Mouse (Mus musculus) embryonic facial prominence, embryonic 13.5 days (tissue): ENCODE data around the gene Shmt2. TPM values are rescaled to one million over a fixed set of nuclear protein-coding genes. Genes with fewer than 3 reads are reported as not detected.

ENCODE experiments used
- ATAC-seq: fragments of 200-750 bp; cut with Nextera tagmentation; 2 replicates; pipeline ENCODE4 v1.8.0; 2017; ENCODE audit warnings: low read depth; ENCODE audit not compliant: insufficient number of reproducible peaks, insufficient read depth, low FRiP score, low TSS enrichment
- H3K27ac ChIP-seq: fragments of 300-500 bp; sonication (generic); 2 replicates; pipeline ENCODE4 v1.5.1; 2015; ENCODE audit warnings: moderate library complexity, mild to moderate bottlenecking, inconsistent platforms
- H3K27me3 ChIP-seq: fragments of 300-500 bp; sonication (generic); 2 replicates; pipeline ENCODE4 v1.6.1; 2015; ENCODE audit warnings: mild to moderate bottlenecking, inconsistent platforms
- H3K36me3 ChIP-seq: fragments of 300-500 bp; sonication (generic); 2 replicates; pipeline ENCODE4 v1.6.1; 2015; ENCODE audit warnings: mild to moderate bottlenecking, inconsistent platforms
- H3K4me1 ChIP-seq: fragments of 300-500 bp; sonication (generic); 2 replicates; pipeline ENCODE4 v1.6.1; 2015; ENCODE audit warnings: inconsistent platforms
- H3K4me2 ChIP-seq: fragments of 300-500 bp; sonication (generic); 2 replicates; pipeline ENCODE4 v1.6.1; 2015; ENCODE audit warnings: moderate library complexity, mild to moderate bottlenecking, inconsistent platforms
- H3K4me3 ChIP-seq: fragments of 300-500 bp; sonication (generic); 2 replicates; pipeline ENCODE4 v1.5.1; 2015; ENCODE audit warnings: mild to moderate bottlenecking, inconsistent platforms
- H3K9ac ChIP-seq: fragments of 300-500 bp; sonication (generic); 2 replicates; pipeline ENCODE4 v1.6.1; 2015; ENCODE audit warnings: mild to moderate bottlenecking, inconsistent platforms
- H3K9me3 ChIP-seq: fragments of 300-500 bp; sonication (generic); 2 replicates; pipeline ENCODE4 v1.6.1; 2016; ENCODE audit warnings: inconsistent platforms
- WGBS: fragments of 180-500 bp; shearing (Covaris S2); methylation state at CpG from one replicate; pipeline ENCODE4 v1.1.7; 2015; ENCODE audit warnings: mixed read lengths; 5-methylcytosine and 5-hydroxymethylcytosine counted together
- polyA plus RNA-seq: library from polyadenylated mRNA; unstranded; fragments of >200 nt; fragmentation: Nextera tagmentation; extraction: Ambion mirVana; gene quantifications from 2 replicates; pipeline ENCODE4 v1.2.1, GENCODE M21; 2015

The Shmt2 gene
- polyA plus RNA-seq, 1 experiment from 2014 or later: 92.3 TPM

DNA sequence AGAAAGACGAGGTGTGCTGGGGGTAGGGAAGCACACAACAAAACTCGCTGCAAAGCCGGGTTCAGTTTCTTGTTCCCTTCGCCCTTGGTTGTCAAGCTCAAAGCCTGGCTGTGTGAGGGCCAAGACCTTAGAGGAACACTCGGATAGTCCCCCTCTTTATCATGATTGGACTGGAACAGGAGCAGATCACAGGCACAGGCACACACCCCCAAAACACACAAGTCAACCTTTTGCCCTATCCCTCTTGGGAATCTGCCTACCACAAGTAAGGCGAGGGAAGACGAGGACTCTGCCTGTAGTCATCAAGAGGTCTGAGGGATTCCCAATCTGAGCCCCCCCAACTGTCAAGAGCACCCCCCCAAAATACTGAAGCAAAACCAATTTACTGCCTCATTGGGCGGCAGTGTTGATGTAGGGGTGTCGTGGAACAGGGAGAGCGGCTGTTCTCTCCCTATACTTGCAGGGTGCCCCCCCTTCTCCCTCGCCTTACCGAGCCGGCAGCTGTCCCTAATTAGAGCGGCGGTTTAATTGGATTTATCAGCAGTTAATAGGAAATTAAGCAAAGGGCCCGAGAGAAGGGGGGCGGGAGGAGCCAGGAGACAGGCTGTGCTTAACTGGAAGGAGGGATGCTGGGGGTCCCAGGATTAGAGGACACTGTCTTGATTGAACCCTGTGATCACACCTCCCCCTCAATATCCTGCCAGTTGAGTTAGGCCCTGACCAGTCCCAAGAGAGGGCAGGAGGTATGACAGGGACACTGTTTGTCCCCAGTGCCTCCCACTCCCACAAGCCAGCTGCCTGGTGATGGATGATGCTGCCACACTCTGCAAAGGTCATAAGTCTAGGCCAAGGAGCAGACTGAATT is 12.2 kb downstream of the Shmt2 start:
- H3K36me3 ChIP-seq: peaks cover 16% of the 10 kb centered on the region; the same call in 1 of the 2 replicates
- no peaks in the 10 kb centered on the region for H3K9me3 ChIP-seq
- no peak overlapping the region for H3K9ac ChIP-seq
- H3K4me3 ChIP-seq: peak overlapping the region; percentile 43
- no peak overlapping the region for H3K27ac ChIP-seq
- ATAC-seq: no peak
- peak overlapping the region; percentile 73 for H3K4me2 ChIP-seq
- H3K4me1 ChIP-seq: peaks cover 73% of the 10 kb centered on the region
- 6% methylated on average over 17 of the region's 17 CpGs for WGBS
- peaks cover 85% of the 10 kb centered on the region for H3K27me3 ChIP-seq

DNA sequence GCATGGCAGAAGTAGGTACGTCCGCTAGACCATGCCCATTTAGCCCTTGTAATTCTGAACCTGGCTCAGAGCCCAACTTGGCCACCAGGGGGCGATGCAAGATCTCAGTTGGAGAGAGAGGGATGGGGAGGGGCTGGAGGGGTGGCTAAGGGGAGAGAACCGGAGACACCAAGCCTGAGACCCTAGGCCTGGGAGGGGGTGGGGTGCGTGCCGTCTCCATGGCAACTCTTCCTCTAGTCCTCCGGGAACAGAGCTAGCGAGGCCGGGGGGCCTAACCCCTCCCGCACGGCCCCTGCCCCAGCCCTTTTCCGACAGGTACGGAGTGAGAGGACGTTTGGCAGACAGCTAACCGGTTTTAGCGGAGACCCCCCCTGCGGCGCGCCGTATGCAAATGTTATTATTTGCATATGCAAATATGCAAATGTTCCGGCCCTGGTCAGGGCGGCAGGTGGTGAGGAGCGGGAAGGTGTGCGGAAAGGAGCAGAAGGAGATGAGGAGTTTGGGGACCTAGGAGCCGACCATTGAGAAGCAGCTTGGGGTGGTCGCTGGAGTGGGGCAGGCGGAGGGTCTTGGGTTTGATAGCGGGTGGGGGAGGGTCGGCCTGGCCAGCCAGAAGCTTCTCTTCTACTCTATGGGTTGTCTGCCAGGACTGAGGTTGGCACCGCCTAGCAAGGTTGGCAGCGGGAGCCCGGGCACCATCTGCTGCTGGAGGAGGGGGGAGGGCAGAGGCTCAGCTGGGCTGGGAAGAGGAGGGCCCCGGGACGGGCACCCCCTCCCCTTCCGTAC is 13.0 kb downstream of the Shmt2 start:
- Histone ChIP-seq H3K4me2 (peak overlapping the region; percentile 73), H3K36me3 (peaks cover 16% of the 10 kb centered on the region; the same call in 1 of the 2 replicates), H3K27ac (no peak overlapping the region), H3K27me3 (peaks cover 77% of the 10 kb centered on the region), H3K9ac (0 out of 2 replicates have a peak overlapping the region, but pooled peaks have one; percentile 32), H3K4me1 (peaks cover 66% of the 10 kb centered on the region), H3K9me3 (no peaks in the 10 kb centered on the region), H3K4me3 (peak overlapping the region; percentile 43)
- 1% methylated on average over 35 of the region's 35 CpGs for WGBS
- ATAC-seq: peak; percentile 22

DNA sequence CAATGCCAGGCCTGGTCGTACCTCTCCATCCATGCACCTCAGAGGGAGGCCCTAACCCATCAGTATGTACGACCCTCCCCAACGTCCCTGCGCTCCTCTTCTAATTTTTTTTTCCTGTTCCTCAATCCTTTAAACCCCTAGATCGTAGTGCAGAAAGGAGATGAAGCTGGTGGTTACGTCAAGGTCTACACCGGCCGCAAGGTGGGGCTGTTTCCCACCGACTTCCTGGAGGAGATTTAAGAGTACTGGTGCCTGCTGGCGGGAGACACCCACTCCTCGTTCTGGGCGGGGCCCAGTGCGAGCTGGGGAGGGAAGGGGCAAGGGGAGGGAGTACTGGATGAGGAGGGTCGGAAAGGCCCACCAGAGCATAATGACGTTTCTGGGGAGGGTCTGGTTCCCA is 14.0 kb downstream of the Shmt2 start:
- peaks cover 16% of the 10 kb centered on the region; the same call in 1 of the 2 replicates for H3K36me3 ChIP-seq
- H3K4me1 ChIP-seq: peaks cover 56% of the 10 kb centered on the region
- H3K9me3 ChIP-seq: no peaks in the 10 kb centered on the region
- H3K4me3 ChIP-seq: no peak overlapping the region
- WGBS: 5% methylated on average over 15 of the region's 15 CpGs
- no peak for ATAC-seq
- no peak overlapping the region for H3K27ac ChIP-seq
- peaks cover 67% of the 10 kb centered on the region for H3K27me3 ChIP-seq
- peak overlapping the region; percentile 73 for H3K4me2 ChIP-seq
- H3K9ac ChIP-seq: peak overlapping the region; percentile 40; the same call in 1 of the 2 replicates

DNA sequence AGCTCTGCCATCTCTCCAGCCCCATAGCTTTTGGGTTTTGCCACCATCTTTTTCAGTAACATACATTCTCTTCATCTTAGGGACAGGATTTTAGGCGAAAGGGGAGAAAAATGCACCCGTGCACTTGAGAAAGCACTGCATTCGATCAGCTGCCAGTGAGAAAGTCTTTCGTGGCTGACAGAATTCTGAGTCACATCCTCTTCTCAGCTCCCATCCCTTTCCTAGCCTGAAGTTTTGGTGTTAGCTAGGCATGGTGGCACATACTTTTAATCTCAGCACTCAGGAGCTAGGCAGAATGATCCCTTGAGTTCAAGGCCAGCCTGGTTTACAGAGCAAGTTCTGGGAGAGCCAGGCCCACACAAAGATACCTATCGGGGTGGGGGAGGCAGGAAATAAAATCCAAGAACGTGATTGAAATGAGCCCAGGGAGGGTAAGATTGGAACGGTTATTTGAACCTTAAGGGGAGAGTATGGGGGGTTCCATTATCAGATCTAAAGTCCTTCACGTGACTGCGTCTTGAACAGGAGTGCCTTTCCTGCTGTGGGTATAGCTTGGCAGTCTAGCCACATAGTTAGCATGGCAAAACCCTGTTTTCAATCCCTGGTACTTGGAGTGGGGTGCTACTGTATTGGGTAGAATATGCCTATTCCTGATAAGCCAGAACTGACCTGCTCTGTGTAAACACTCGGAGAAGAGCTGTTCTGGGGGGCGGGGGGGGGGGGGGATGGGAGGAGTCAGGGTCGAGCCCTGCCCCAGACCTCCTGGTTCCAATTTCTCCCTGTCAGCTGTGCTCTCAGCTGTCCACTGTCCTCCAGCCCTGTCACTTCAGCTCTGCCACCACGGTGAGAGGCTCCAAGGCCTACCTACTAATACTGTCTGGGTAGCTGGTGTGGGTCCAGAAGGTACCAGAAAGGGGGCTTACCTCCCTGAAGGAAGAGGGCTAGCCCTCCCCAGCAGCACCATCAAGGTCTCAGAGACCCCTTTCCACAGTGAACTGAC is 21.1 kb downstream of the Shmt2 start, which contains the start of gene Stac3:
Stac3 (plus strand) TSS at position 793 of the 1,000 bp plus-strand sequence.
- Histone ChIP-seq H3K27ac (no peak within 1 kb of the TSS; the same call in 1 of the 2 replicates), H3K9ac (peak within 1 kb of the TSS; percentile 27; the same call in 1 of the 2 replicates), H3K4me1 (no peaks in the 10 kb centered on the region), H3K9me3 (no peaks in the 10 kb centered on the region), H3K36me3 (peaks cover 57% of the 10 kb centered on the region), H3K27me3 (no peaks in the 10 kb centered on the region; the same call in 1 of the 2 replicates), H3K4me2 (no peak within 1 kb of the TSS), H3K4me3 (no peak within 1 kb of the TSS)
- 61% methylated on average over 13 of the region's 13 CpGs for WGBS
- no peak for ATAC-seq

DNA sequence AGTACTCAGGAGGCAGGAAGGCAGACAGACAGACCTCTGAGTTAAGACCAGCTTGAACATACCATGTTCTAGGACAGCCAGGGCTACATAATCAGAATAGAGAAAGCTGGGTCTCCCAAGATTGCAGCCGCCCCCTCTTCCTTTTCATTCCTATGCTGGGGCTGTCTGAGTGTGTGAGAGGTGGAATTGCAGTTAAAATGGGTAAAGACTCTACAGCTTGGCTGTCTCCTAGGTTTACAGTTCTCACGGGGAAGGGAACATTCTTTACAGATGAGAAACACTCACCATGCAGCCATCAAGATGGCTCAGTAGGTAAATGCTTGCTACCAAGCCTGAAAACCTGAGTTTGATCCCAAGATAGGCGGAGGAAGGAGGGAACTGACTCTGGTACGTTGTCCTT is 22.2 kb downstream of the Shmt2 start:
- H3K27ac ChIP-seq: no peak overlapping the region
- no peaks in the 10 kb centered on the region; the same call in 1 of the 2 replicates for H3K9me3 ChIP-seq
- H3K9ac ChIP-seq: no peak overlapping the region
- WGBS: 77% methylated on average over 4 of the region's 4 CpGs
- no peak for ATAC-seq
- no peaks in the 10 kb centered on the region for H3K4me1 ChIP-seq
- peaks cover 56% of the 10 kb centered on the region for H3K36me3 ChIP-seq
- H3K27me3 ChIP-seq: no peaks in the 10 kb centered on the region
- H3K4me2 ChIP-seq: no peak overlapping the region
- H3K4me3 ChIP-seq: no peak overlapping the region

DNA sequence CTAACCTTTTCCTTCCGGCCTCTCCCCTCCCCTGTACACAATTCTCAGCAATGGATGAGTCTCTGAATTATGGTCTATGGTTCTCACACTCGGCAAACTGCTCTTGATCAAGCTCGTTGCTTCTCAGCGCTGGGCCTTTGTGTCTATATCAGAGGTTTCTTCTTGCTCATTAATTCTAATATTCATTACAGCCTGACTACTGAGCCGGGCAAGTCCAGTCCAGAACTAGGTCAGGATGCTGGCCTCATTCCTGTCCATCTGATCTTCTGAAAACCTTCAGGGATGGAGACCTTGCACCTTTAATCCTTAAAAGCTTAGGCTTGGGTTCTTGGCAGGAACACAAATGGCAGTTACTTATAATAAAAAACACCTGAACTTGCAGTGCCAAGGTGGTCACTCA is 22.7 kb downstream of the Shmt2 start:
- Histone ChIP-seq H3K4me2 (no peak overlapping the region), H3K9ac (no peak overlapping the region), H3K9me3 (no peaks in the 10 kb centered on the region; the same call in 1 of the 2 replicates), H3K27me3 (no peaks in the 10 kb centered on the region), H3K36me3 (peaks cover 61% of the 10 kb centered on the region), H3K4me1 (no peaks in the 10 kb centered on the region), H3K27ac (no peak overlapping the region), H3K4me3 (no peak overlapping the region)
- no peak for ATAC-seq
- WGBS: 75% methylated on average over 5 of the region's 5 CpGs

DNA sequence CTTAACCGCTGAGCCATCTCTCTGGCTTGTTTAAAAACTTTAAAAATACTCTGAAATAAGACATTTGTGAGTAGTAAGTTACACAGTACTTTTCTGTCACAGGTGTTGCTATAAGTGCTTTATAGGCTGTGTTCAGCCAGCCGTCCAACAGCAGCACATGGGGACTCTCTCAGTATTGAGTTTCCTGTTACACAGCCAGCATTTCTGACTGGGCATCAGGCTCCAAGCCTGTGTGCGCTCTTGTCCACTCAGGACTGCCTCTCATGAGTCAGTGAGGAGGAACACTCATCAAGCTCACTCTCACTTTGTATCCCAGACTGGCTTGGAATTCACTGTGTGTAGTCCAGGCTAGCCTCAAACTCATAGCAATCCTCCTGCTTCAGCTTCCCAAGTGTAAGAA is 26.1 kb downstream of the Shmt2 start:
- no peak overlapping the region for H3K9ac ChIP-seq
- H3K4me1 ChIP-seq: no peaks in the 10 kb centered on the region
- H3K27ac ChIP-seq: no peak overlapping the region
- ATAC-seq: no peak
- H3K27me3 ChIP-seq: no peaks in the 10 kb centered on the region
- WGBS: 89% methylated on average over 3 of the region's 3 CpGs
- H3K4me3 ChIP-seq: no peak overlapping the region
- no peaks in the 10 kb centered on the region; the same call in 1 of the 2 replicates for H3K9me3 ChIP-seq
- no peak overlapping the region for H3K4me2 ChIP-seq
- H3K36me3 ChIP-seq: peaks cover 92% of the 10 kb centered on the region

DNA sequence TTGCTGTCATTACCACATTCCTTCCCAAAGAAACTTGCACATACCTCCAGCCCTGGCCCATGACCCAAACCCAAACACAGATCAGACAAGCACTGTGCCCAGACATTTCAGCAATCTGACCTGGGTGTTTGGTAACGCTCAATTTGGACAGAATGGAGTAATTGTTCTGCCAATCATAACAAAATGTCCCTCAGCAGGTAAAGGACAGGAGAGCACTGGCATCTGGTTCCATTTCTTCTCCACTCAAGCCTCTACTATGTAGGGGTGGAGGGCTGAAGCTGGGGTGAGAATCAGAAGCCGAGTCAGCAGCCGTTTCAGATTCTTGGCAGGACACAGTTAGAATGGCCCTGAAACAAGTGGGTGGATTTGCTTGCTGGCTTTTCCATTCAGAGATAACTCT is 30.1 kb downstream of the Shmt2 start:
- Histone ChIP-seq H3K4me3 (no peak overlapping the region), H3K4me1 (peaks cover 6% of the 10 kb centered on the region), H3K27me3 (no peaks in the 10 kb centered on the region), H3K9me3 (no peaks in the 10 kb centered on the region; the same call in 1 of the 2 replicates), H3K9ac (no peak overlapping the region), H3K36me3 (peaks cover 93% of the 10 kb centered on the region), H3K4me2 (no peak overlapping the region), H3K27ac (no peak overlapping the region)
- WGBS: 74% methylated on average over 3 of the region's 3 CpGs
- no peak for ATAC-seq

DNA sequence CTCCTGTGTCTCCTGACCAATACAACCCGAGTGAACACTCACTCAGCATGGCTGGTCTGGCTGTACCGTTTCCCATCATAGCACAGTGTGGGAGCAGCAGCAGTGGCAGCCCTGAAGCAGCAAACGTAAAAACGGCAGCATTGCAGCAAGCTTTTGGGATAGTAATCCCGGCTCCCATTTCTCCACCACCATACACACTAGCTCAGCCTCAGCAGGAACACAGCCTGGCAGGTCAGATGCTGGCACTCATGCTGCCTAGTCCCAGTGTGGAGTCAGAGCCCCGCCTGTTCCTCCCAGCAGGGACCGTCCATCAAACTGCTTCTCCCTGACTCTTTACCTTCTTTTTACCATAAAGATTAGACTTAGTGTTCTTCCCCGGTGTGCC is 31.1 kb downstream of the Shmt2 start:
- Histone ChIP-seq H3K4me1 (peaks cover 6% of the 10 kb centered on the region), H3K4me2 (no peak overlapping the region), H3K27me3 (no peaks in the 10 kb centered on the region), H3K9ac (no peak overlapping the region), H3K9me3 (no peaks in the 10 kb centered on the region; the same call in 1 of the 2 replicates), H3K36me3 (peaks cover 92% of the 10 kb centered on the region), H3K4me3 (no peak overlapping the region), H3K27ac (no peak overlapping the region)
- no peak for ATAC-seq
- WGBS: 75% methylated on average over 8 of the region's 8 CpGs

DNA sequence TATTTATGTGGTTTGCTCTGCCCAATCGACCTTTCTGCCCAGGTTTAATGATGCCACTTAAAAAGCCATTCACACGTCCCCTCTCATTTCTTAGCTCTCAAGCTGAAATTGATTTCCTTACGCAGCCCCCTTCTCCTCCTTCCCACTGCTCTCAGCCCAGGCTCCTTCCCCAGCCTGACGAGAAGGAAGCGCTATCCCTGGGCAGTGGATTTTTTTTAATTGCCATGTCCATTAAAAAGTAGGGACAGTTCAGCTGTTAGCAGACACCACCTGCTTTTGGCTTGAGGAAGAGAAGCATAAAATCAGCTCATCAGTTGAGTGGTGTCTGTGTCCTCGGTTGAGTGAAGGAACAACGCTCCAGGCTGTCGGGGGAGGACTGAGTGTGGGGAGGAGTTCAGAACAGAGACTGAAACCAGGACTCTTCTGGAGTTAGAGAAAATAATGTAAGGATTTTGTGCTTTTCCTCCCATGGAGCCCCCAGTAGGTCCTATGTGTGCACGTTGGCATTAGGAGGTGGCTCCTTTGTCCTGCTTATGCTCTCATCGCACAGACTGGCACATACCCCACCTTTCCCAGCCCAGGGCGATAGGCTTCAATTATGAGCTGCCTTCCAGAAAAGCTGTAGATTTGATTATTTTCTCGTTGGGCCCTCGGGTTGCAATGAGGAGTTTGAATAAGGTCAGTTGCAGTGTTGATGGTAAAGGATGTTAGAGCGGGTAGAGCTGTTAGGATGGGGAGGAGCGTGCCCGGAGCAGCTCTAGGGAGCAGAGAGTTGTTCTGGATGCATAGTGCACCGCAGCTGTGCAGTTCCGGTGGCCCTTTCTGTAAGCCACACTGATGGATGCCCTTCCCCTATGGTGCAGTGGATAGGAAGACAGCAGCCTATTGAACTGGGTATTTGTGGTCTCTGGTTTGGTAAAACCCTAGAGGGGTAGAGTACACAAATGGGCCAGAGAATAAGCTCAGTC is 31.8 kb downstream of the Shmt2 start:
- no peak overlapping the region for H3K27ac ChIP-seq
- peaks cover 92% of the 10 kb centered on the region for H3K36me3 ChIP-seq
- no peak overlapping the region for H3K4me3 ChIP-seq
- ATAC-seq: no peak
- H3K27me3 ChIP-seq: no peaks in the 10 kb centered on the region
- H3K9me3 ChIP-seq: no peaks in the 10 kb centered on the region; the same call in 1 of the 2 replicates
- H3K4me2 ChIP-seq: no peak overlapping the region
- H3K4me1 ChIP-seq: peaks cover 6% of the 10 kb centered on the region
- H3K9ac ChIP-seq: peak overlapping the region; percentile 36; the same call in 1 of the 2 replicates
- 71% methylated on average over 18 of the region's 18 CpGs for WGBS
